Mouse (Mus musculus) myocyte (in vitro differentiated cells): ENCODE data around the gene Cox6b2.

Experiments used
- CEBPB ChIP-seq: IDR thresholded peaks from 2 replicates; pipeline ENCODE4 v1.6.1; 2011; ENCODE audit warnings: mild to moderate bottlenecking, moderate library complexity; ENCODE audit not compliant: poor library complexity, insufficient read depth, severe bottlenecking
- E2F4 ChIP-seq: IDR thresholded peaks from one replicate; pipeline ENCODE4 v1.6.1; 2011; ENCODE audit warnings: mild to moderate bottlenecking, control low read depth, moderate library complexity; ENCODE audit not compliant: insufficient read depth
- MAX ChIP-seq: IDR thresholded peaks from one replicate; pipeline ENCODE4 v1.6.1; 2011; ENCODE audit warnings: low read depth, mild to moderate bottlenecking, control low read depth
- MYOD1 ChIP-seq, 3 experiments: IDR thresholded peaks; one replicate each; pipeline ENCODE4 v1.6.1; 2011; ENCODE audit warnings: control low read depth in 2 of 3, low read depth in 2 of 3, mild to moderate bottlenecking in 2 of 3, moderate library complexity in 1 of 3; ENCODE audit not compliant: insufficient read length in 2 of 3, control insufficient read depth in 1 of 3
- POLR2A ChIP-seq: IDR thresholded peaks from one replicate; pipeline ENCODE4 v1.6.1; 2011; ENCODE audit warnings: low read depth, mild to moderate bottlenecking, control low read depth, moderate library complexity; ENCODE audit not compliant: insufficient read length
- POLR2AphosphoS2 ChIP-seq: IDR thresholded peaks from one replicate; pipeline ENCODE4 v1.6.1; 2011; ENCODE audit warnings: low read depth, control low read depth; ENCODE audit not compliant: insufficient read length
- REST ChIP-seq: IDR thresholded peaks from one replicate; pipeline ENCODE4 v1.6.1; 2011; ENCODE audit warnings: mild to moderate bottlenecking, control low read depth, moderate library complexity; ENCODE audit not compliant: insufficient read depth, insufficient read length
- SRF ChIP-seq: IDR thresholded peaks from one replicate; pipeline ENCODE4 v1.6.1; 2011; ENCODE audit warnings: low read depth; ENCODE audit not compliant: control insufficient read depth, insufficient read length
- TCF12 ChIP-seq: IDR thresholded peaks from one replicate; pipeline ENCODE4 v1.6.1; 2011; ENCODE audit warnings: mild to moderate bottlenecking, control low read depth; ENCODE audit not compliant: poor library complexity, insufficient read depth, severe bottlenecking
- TCF3 ChIP-seq: IDR thresholded peaks from one replicate; pipeline ENCODE4 v1.6.1; 2011; ENCODE audit warnings: low read depth, control low read depth; ENCODE audit not compliant: insufficient read length
- USF1 ChIP-seq: IDR thresholded peaks from one replicate; pipeline ENCODE4 v1.6.1; 2011; ENCODE audit warnings: low read depth, mild to moderate bottlenecking, control low read depth, moderate library complexity

DNA sequence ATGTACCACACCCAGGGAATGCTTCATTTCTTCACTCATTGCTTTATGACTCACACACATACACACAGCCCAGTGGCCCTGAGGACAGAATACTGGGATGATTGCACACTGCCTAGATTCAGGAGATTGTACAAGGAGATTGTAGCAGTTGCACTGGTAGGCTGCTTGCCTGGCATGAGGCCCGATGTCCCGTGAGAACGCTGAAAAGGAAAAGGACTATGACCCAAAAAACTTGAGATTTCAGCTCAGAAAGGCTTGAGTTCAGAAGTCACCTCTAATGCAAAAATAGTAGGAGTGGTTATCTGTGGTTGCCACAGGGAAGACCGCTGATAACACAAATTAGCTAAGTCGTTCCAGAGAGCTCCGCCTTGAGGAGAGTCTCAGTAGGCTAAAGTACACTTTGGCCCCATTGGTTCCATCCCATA, 19.9 kb downstream of the Cox6b2 start:
- no peak for TF ChIP-seq CEBPB
- TF ChIP-seq MAX: no peak
- no peak for TF ChIP-seq POLR2AphosphoS2
- TF ChIP-seq REST: no peak
- no peak for TF ChIP-seq POLR2A
- no peak for TF ChIP-seq MYOD1 (IDR thresholded peaks at IDR 0.05; ENCODE audit: control insufficient read depth in 1 of 3, insufficient read length in 2 of 3, low read depth in 2 of 3)
- no peak for TF ChIP-seq E2F4
- TF ChIP-seq SRF: no peak
- no peak for TF ChIP-seq USF1
- no peak for TF ChIP-seq TCF12
- TF ChIP-seq TCF3: no peak
